Mouse (Mus musculus): Measurements from ENCODE around the gene Ahr. TPM values are rescaled to one million over a fixed set of nuclear protein-coding genes. Genes with fewer than 3 reads are reported as not detected.

Gene Ahr
- 5.5 and 7.0 TPM in 2 replicates for polyA plus RNA-seq (2016; fragmentation: Nextera tagmentation; extraction: Ambion mirVana)

GRCm38 (mm10) chr12:35534754-35535236 lies at the start of gene Ahr:
Gene Ahr (minus strand): TSS chr12:35535038.
- Histone ChIP-seq H3K4me1 (no peaks in the 10 kb centered on the region; the same call in 1 of the 2 replicates), H3K4me2 (replicated peaks) (peak within 1 kb of the TSS; percentile 97), H3K27me3 (peaks cover 8% of the 10 kb centered on the region; the same call in 1 of the 2 replicates), H3K27ac (no peak within 1 kb of the TSS), H3K4me3 (peak within 1 kb of the TSS; percentile 71), H3K36me3 (no peaks in the 10 kb centered on the region), H3K9ac (peak within 1 kb of the TSS; percentile 67), H3K9me3 (replicated peaks) (no peaks in the 10 kb centered on the region)
- peak; percentile 97 for ATAC-seq (ENCODE audit: low FRiP score)
- under 1% methylated on average over 52 of the region's 52 CpGs for WGBS

- WGBS = 88% methylated on average over 4 of the region's 4 CpGs
- Histone ChIP-seq H3K9me3 (replicated peaks) (no peaks in the 10 kb centered on the region), H3K36me3 (no peaks in the 10 kb centered on the region), H3K27ac (no peak overlapping the region), H3K4me1 (no peaks in the 10 kb centered on the region), H3K4me2 (replicated peaks) (no peak overlapping the region), H3K27me3 (no peaks in the 10 kb centered on the region), H3K4me3 (no peak overlapping the region), H3K9ac (no peak overlapping the region)
- no peak for ATAC-seq (ENCODE audit: low FRiP score)
Measured at GRCm38 (mm10) chr12:35578826-35579225, 44.0 kb upstream of the Ahr start.

GRCm38 (mm10) chr12:35576107-35576506 lies 41.3 kb upstream of the Ahr start:
- Histone ChIP-seq H3K36me3 (no peaks in the 10 kb centered on the region), H3K4me2 (replicated peaks) (no peak overlapping the region), H3K27ac (no peak overlapping the region), H3K9me3 (replicated peaks) (no peaks in the 10 kb centered on the region), H3K4me1 (no peaks in the 10 kb centered on the region), H3K4me3 (no peak overlapping the region), H3K27me3 (no peaks in the 10 kb centered on the region), H3K9ac (no peak overlapping the region)
- no peak for ATAC-seq (ENCODE audit: low FRiP score)
- WGBS = 87% methylated on average over 4 of the region's 4 CpGs

GRCm38 (mm10) chr12:35573713-35574112 lies 38.9 kb upstream of the Ahr start:
- ATAC-seq (ENCODE audit: low FRiP score) = no peak
- Histone ChIP-seq H3K9ac (no peak overlapping the region), H3K9me3 (replicated peaks) (no peaks in the 10 kb centered on the region), H3K27me3 (no peaks in the 10 kb centered on the region), H3K4me2 (replicated peaks) (no peak overlapping the region), H3K4me3 (no peak overlapping the region), H3K36me3 (no peaks in the 10 kb centered on the region), H3K4me1 (no peaks in the 10 kb centered on the region), H3K27ac (no peak overlapping the region)
- WGBS = 85% methylated on average over 2 of the region's 2 CpGs

DNA sequence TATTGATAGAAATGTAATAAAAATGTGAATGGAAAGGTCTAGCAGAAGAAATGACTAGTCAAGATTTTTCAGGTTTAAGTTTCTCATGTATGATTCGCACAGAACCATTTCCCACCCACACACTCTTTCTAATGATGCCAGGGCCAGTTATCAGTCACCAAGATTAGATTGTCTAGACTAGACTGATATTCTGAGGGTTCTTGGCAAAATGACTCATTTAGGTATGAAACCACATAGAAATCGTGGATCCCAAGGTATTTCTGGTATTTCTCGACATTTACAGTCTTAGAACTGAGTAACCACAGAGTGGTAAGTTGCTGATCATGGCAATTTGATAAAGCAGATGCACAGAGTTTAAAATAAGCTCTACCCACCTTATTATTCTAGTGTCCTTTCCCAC lies 28.0 kb upstream of the Ahr start:
- 84% methylated on average over 3 of the region's 3 CpGs for WGBS
- H3K4me2 ChIP-seq (replicated peaks) = no peak overlapping the region
- H3K36me3 ChIP-seq = no peaks in the 10 kb centered on the region
- H3K27ac ChIP-seq = no peak overlapping the region
- H3K9me3 ChIP-seq (replicated peaks) = no peaks in the 10 kb centered on the region
- no peaks in the 10 kb centered on the region for H3K4me1 ChIP-seq
- H3K27me3 ChIP-seq = no peaks in the 10 kb centered on the region
- H3K9ac ChIP-seq = no peak overlapping the region
- no peak for ATAC-seq (ENCODE audit: low FRiP score)
- no peak overlapping the region for H3K4me3 ChIP-seq

DNA sequence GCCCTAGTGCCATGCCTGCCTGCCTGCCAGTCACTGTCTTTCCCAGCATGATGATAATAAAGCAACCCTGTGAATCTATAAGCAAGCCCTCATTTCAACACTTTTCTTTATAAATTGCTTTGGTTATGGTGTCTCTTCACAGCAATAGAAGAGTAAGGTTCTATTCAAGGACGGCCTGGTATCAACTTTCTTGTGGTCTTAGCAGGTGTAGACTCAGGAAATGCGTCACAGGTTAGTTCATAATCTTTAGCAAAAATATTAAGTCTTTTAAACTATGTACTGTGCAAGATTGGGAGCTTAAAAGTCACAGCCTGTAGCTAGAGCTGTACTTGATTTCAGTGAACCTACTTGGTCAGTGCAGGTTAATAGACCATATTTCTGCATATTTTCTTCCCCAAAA lies 24.0 kb upstream of the Ahr start:
- Histone ChIP-seq H3K4me1 (no peaks in the 10 kb centered on the region), H3K9me3 (replicated peaks) (no peaks in the 10 kb centered on the region), H3K27me3 (no peaks in the 10 kb centered on the region), H3K27ac (no peak overlapping the region), H3K4me2 (replicated peaks) (no peak overlapping the region), H3K4me3 (no peak overlapping the region), H3K36me3 (no peaks in the 10 kb centered on the region), H3K9ac (no peak overlapping the region)
- WGBS = 85% methylated on average over 2 of the region's 2 CpGs
- ATAC-seq (ENCODE audit: low FRiP score) = no peak

DNA sequence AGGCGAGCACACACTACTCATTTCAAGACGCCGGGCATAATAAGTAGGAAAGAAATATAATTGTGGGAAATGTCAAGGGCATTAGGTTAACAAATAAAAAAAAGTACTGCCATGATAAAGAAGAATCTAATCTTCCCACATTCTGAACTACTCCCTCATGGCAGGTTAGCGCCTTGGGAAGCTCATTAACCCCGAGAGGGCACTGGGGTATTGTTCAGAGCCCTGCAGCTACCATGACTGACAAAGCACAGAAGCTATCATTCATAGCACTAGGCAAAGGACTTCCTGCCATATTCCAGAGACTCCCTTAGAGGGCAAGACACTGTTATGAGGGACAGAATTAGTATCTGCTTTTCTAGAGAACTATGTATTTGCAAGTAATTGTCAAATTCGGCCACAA lies 21.1 kb upstream of the Ahr start:
- Histone ChIP-seq H3K36me3 (no peaks in the 10 kb centered on the region), H3K27ac (no peak overlapping the region), H3K4me2 (replicated peaks) (no peak overlapping the region), H3K4me1 (no peaks in the 10 kb centered on the region), H3K27me3 (no peaks in the 10 kb centered on the region), H3K9ac (no peak overlapping the region), H3K4me3 (no peak overlapping the region), H3K9me3 (replicated peaks) (no peaks in the 10 kb centered on the region)
- WGBS = 67% methylated on average over 6 of the region's 6 CpGs
- ATAC-seq (ENCODE audit: low FRiP score) = no peak

- Histone ChIP-seq H3K9ac (no peak overlapping the region), H3K36me3 (no peaks in the 10 kb centered on the region), H3K9me3 (replicated peaks) (no peaks in the 10 kb centered on the region), H3K27ac (no peak overlapping the region), H3K4me3 (no peak overlapping the region), H3K4me2 (replicated peaks) (no peak overlapping the region), H3K27me3 (no peaks in the 10 kb centered on the region), H3K4me1 (no peaks in the 10 kb centered on the region)
- 91% methylated on average over 4 of the region's 4 CpGs for WGBS
- ATAC-seq (ENCODE audit: low FRiP score) = no peak
Measured at GRCm38 (mm10) chr12:35554309-35554708, 19.5 kb upstream of the Ahr start.

GRCm38 (mm10) chr12:35553174-35553573 lies 18.3 kb upstream of the Ahr start:
- ATAC-seq (ENCODE audit: low FRiP score) = no peak
- 86% methylated on average over 3 of the region's 3 CpGs for WGBS
- no peaks in the 10 kb centered on the region for H3K27me3 ChIP-seq

DNA sequence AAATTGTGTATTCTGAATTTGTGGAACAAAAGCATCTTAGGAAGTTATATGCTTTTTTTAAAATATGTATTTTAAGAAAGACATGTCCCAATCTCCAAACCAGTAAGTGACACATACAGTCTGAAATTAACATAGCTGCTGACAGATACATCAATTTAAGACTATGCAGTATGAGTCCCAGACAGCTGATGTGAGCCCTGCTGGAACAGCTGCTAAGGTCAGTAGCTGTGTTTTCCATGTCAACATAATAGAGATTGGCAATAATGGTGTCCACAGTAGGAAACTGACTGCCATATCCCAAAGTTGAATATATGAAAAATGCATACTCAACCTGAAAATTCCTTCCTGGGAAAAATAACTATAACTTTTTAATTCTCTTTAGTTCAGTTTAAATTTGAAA lies 15.5 kb upstream of the Ahr start:
- H3K4me2 ChIP-seq (replicated peaks) = no peak overlapping the region
- no peaks in the 10 kb centered on the region for H3K27me3 ChIP-seq
- no peak overlapping the region for H3K9ac ChIP-seq
- no peak overlapping the region for H3K27ac ChIP-seq
- no peak overlapping the region for H3K4me3 ChIP-seq
- no peak for ATAC-seq (ENCODE audit: low FRiP score)
- no peaks in the 10 kb centered on the region for H3K9me3 ChIP-seq (replicated peaks)
- no peaks in the 10 kb centered on the region for H3K4me1 ChIP-seq
- H3K36me3 ChIP-seq = no peaks in the 10 kb centered on the region

More at GRCm38 (mm10) chr12:35553174-35553573, 18.3 kb upstream of the Ahr start:
- H3K4me3 ChIP-seq = no peak overlapping the region
- no peak overlapping the region for H3K9ac ChIP-seq
- H3K36me3 ChIP-seq = no peaks in the 10 kb centered on the region
- H3K9me3 ChIP-seq (replicated peaks) = no peaks in the 10 kb centered on the region
- H3K4me1 ChIP-seq = no peaks in the 10 kb centered on the region
- no peak overlapping the region for H3K27ac ChIP-seq
- H3K4me2 ChIP-seq (replicated peaks) = no peak overlapping the region

DNA sequence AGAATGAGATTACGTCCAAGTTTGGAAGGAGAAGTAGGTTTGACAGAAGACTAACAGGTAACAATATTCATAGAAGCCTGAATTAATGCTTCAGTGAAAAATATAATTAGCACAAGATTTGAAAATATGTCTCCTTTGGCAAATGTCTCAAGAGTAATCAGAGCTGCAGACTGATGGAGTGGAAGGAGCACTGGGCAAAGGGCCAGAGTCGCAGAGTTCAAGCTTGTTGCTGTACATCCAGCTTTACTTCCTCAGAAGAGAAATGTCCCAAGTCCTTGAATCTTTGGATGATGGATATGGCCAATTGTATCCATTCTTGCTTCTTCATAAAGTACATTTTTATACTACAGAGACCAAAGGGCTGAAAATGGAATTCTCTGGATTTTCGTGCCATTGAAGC lies 8.0 kb upstream of the Ahr start:
- no peaks in the 10 kb centered on the region for H3K27me3 ChIP-seq
- ATAC-seq (ENCODE audit: low FRiP score) = no peak
- H3K36me3 ChIP-seq = no peaks in the 10 kb centered on the region
- H3K4me1 ChIP-seq = no peaks in the 10 kb centered on the region
- H3K27ac ChIP-seq = no peak overlapping the region
- 84% methylated on average over 3 of the region's 3 CpGs for WGBS
- no peak overlapping the region for H3K4me3 ChIP-seq
- no peak overlapping the region for H3K9ac ChIP-seq
- no peaks in the 10 kb centered on the region for H3K9me3 ChIP-seq (replicated peaks)
- H3K4me2 ChIP-seq (replicated peaks) = no peak overlapping the region

- Histone ChIP-seq H3K27me3 (peaks cover 8% of the 10 kb centered on the region; the same call in 1 of the 2 replicates), H3K36me3 (no peaks in the 10 kb centered on the region), H3K4me3 (no peak overlapping the region), H3K9ac (no peak overlapping the region), H3K9me3 (replicated peaks) (no peaks in the 10 kb centered on the region), H3K4me2 (replicated peaks) (no peak overlapping the region), H3K4me1 (no peaks in the 10 kb centered on the region; the same call in 1 of the 2 replicates), H3K27ac (no peak overlapping the region)
- WGBS = 59% methylated on average over 3 of the region's 3 CpGs
- no peak for ATAC-seq (ENCODE audit: low FRiP score)
Measured at GRCm38 (mm10) chr12:35538843-35539242, 4.0 kb upstream of the Ahr start.

DNA sequence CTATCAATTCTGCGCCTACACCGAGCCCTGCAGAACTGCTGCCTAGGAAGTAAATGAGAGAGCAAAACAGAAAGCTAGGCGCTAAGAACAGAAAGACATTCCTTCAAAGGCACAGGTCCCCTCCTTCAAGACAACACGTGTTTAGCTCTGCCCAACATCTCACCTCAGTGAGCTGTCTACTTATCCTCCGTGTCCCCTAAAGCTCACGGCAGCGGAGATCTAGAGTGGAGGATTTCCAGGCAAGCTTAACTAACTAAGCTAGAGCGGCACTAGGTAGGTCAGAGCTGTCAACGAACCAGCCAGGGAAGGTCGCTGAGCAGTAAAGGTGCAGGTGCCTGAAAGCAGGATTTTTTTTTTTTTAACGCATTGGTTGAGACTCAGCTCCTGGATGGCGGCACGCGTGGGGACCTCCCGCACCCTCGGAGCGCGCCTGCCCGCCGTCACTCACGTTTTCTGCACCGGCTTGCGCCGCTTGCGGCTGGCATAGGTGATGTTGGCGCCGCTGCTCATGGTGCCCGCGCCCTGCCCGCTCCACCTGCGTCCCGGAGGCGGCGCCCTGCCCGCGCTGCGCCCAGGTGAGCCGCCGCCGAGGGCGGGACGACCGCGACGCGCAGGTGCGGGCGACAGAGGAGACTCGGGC lies 604 bp downstream of the Ahr start:
- no peak; the same call in none of the 2 replicates for ATAC-seq (ENCODE audit: low FRiP score)
- H3K9me3 ChIP-seq (replicated peaks) = no peaks in the 10 kb centered on the region
- H3K4me1 ChIP-seq = no peaks in the 10 kb centered on the region; the same call in 1 of the 2 replicates
- peaks cover 8% of the 10 kb centered on the region; the same call in 1 of the 2 replicates for H3K27me3 ChIP-seq
- H3K27ac ChIP-seq = no peak overlapping the region
- H3K9ac ChIP-seq = peak overlapping the region; percentile 67
- WGBS = under 1% methylated on average over 40 of the region's 49 CpGs
- H3K36me3 ChIP-seq = no peaks in the 10 kb centered on the region
- H3K4me3 ChIP-seq = peak overlapping the region; percentile 71
- H3K4me2 ChIP-seq (replicated peaks) = peak overlapping the region; percentile 97

Measured in hindbrain, embryonic 12.5 days (tissue).